Mouse (Mus musculus) heart, postnatal 36 days (tissue): ENCODE results near the gene Hoxd4. TPM values are rescaled to one million over a fixed set of nuclear protein-coding genes. Genes with fewer than 3 reads are reported as not detected.

Source experiments
- DNase-seq, 2 experiments: peaks; one replicate each; pipeline ENCODE4 v3.0.0; 2021 to 2022
- intact Hi-C: fragments of 180-260 bp; cut with DNase I; formaldehyde crosslinking; loops from one replicate; pipeline ENCODE4 v1.15.1; 2025
- microRNA-seq, 2 experiments: library from miRNA; unstranded; fragments of <30 nt; microRNA quantifications; one replicate each; pipeline ENCODE4 v1.2.0; 2021; ENCODE audit warnings: borderline number of aligned reads in 2 of 2
- total RNA-seq, 2 experiments: library from RNA; stranded (reverse); gene quantifications; 2 replicates each; pipeline ENCODE4 v1.2.3; 2021

Hoxd4 gene
- total RNA-seq, 2 experiments from 2014 or later, result 0.19 to 0.28 TPM

- DNase-seq, result no peak
- intact Hi-C loops, result no loop called here
These were observed 41.4 kb downstream of the Hoxd4 start for GRCm38 (mm10) chr2:74753175-74753523.

DNA sequence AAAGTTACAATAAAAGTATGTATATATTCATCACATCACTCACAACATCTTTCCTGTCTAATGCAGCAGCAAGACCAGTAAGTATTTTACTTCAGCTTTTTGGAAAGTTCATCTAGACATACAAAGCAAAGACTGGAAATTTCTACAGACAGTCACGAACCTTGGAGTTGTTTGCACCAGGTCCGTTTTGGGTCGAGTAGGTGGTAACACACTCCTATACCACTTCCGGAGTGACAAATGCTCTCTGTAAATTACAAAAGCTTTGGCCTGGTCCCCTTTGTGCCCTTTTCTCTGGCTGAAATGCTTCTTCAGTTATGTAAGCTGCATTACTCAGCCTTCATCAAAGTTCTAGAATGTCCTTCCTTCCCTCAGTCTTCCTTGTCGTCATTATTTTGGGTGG is 42.0 kb downstream of the Hoxd4 start:
- no peak for DNase-seq
- intact Hi-C loops, result no loop called here

DNA sequence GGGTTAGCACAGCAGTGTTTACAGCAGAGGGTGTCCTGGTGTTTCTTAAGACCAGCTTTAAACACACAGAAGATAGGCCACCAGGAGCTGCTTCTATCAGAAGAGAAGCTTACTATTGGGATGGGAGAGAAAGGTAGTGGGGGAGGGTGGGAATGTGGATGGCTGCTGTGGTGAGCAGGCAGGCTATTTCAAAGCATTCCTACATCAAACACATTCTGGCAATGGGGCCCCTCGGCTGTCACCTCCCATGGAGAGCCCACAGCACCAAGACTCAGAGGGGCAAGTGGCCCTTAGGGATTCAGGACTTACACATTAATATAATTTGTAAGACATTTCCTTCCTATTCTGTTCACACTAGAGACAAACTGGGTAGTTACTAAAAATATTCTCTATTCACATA is 48.4 kb downstream of the Hoxd4 start:
- intact Hi-C loops, result no loop called here

GRCm38 (mm10) chr2:74761941-74762340 is 50.2 kb downstream of the Hoxd4 start:
- intact Hi-C loops, result no loop called here
- DNase-seq, result no peak

More for the DNA sequence above, 48.4 kb downstream of the Hoxd4 start:
- DNase-seq, result no peak

DNA sequence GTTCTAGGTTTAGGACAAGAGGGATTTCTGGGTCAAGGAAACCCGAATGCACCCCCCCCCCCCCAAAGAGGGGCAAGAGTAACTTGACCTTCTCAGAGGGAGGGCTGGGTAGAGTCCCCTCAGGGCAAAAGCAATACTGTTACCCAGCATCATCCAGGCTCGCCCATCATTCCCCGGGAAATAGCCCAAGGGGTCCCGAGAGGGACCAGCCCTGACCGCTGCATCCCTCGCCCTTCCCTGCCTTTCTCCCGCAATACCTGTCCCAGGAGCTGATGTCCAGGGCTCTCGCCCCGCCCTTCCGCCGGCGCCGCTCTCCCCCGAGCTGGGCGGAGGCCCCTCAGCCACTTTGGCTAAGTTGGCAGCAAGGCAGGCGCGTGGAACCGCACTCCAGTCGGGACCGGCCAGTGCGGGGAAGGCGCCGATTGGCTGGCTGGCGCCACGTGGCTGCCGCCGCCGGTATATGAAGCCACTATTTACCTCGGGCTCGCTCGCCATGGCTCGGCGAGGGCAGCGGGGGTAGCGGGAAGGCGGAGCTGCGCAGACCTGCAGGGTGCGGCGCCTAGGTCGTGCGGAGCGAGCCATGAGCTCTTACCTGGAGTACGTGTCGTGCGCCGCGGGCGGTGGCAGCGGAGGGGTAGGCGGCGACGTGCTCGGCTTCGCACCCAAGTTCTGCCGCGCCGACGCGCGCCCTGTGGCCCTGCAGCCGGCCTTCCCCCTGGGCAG is 51.0 kb downstream of the Hoxd4 start, which contains the start of gene Hoxd1:
Hoxd1 (plus strand) TSS at position 459 of the 723 bp plus-strand sequence.
- peak in 1 of 2 experiments; percentile 17 for DNase-seq
- intact Hi-C loops, result no loop called here

- DNase-seq, result peak in 1 of 2 experiments; percentile 1
These were observed 51.6 kb downstream of the Hoxd4 start for GRCm38 (mm10) chr2:74763245-74763735.

GRCm38 (mm10) chr2:74763976-74764375 is 52.2 kb downstream of the Hoxd4 start:
- intact Hi-C loops, result no loop called here
- DNase-seq, result no peak

More at GRCm38 (mm10) chr2:74763245-74763735, 51.6 kb downstream of the Hoxd4 start:
- intact Hi-C loops, result no loop called here

- DNase-seq, result no peak
- intact Hi-C loops, result no loop called here
These were observed 62.6 kb downstream of the Hoxd4 start for GRCm38 (mm10) chr2:74774359-74774758.

DNA sequence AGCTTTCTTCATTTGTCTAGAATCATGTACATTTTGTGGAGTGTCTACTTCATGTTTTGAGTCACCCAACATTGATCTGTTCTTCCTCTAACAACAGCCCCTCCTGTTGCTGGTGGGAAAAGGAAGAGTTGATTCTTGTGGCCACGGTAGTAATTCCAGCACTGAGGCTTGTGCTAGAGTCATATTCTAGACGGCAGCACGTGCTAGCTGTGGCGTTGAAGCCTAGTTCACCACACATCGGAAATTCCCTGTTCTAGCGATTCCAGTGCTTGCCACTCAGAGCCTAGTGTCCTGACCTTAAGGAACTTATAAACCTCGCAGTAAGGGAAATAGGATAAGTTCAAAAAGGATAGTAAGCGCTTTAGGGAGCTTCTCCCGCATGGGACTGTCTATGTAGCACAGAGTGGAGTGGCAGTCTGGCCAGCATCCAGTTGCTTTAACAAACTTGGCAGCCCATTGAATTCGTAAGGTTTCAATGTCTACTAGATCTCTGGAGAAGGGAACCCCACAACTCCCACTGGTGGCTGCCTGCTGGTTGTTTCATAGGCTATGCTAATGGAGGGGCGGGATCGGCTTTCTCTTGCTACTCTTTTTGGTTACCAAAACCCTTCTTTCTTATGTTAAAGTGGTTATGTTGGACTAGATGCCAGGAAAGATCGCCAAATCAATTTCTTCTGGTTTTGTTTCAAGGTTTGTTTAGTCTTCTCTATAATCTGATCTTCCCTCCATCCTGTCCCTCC is 66.0 kb downstream of the Hoxd4 start:
- intact Hi-C loops, result no loop called here
- no peak for DNase-seq

Small RNAs within 50 kb of the gene (microRNA-seq; reads per million reads assigned to microRNA genes)
- gene Gm44463, result 0 reads per million in 2 experiments
- gene Mir10b, result 937 to 1,555 reads per million in 2 experiments

Other genes starting within 250 kb of the Hoxd4 start
- gene Lnpk, start 132.5 kb upstream of the Hoxd4 start, total RNA-seq, result 10 to 100 TPM; 19.4 to 19.9 TPM
- not detected for gene Evx2, start 52.4 kb upstream of the Hoxd4 start, total RNA-seq
- gene Hoxd13, start 43.6 kb upstream of the Hoxd4 start, total RNA-seq, result not detected
- gene Hoxd12, start 36.9 kb upstream of the Hoxd4 start, total RNA-seq, result not detected
- gene Hoxd11, start 32.4 kb upstream of the Hoxd4 start, total RNA-seq, result not detected
- gene Hoxd10, start 20.0 kb upstream of the Hoxd4 start, total RNA-seq, result under 1 TPM in 1 of 2 experiments, not detected in 1; 0.22 TPM
- under 1 TPM; 0.36 to 0.41 TPM for gene Hoxd9, start 14.2 kb upstream of the Hoxd4 start, total RNA-seq
- 1 to 10 TPM; 1.1 to 1.3 TPM for gene Hoxd8, start 7.3 kb upstream of the Hoxd4 start, total RNA-seq
- gene Hoxd3, start within 50 bp of the Hoxd4 start, total RNA-seq, result not detected
- not detected for gene Gm28230, start 14.8 kb downstream of the Hoxd4 start, total RNA-seq
- not detected for gene Hoxd1, start 51.1 kb downstream of the Hoxd4 start, total RNA-seq
- gene Mtx2, start 113.9 kb downstream of the Hoxd4 start, total RNA-seq, result 100 to 1,000 TPM; 115 to 121 TPM